Mouse (Mus musculus) heart, adult 2 months (tissue): ENCODE results near the gene Syngap1. TPM values are rescaled to one million over a fixed set of nuclear protein-coding genes. Genes with fewer than 3 reads are reported as not detected.

ENCODE experiments used
- DNase-seq, 2 experiments: peaks; one replicate each; pipeline ENCODE4 v3.0.0; 2021
- H3K27ac ChIP-seq: fragments of 200-600 bp; 2 replicates; pipeline ENCODE4 v1.8.1; 2022
- H3K27me3 ChIP-seq: fragments of 200-500 bp; 2 replicates; pipeline ENCODE4 v1.6.1; 2012; ENCODE audit warnings: mild to moderate bottlenecking, low read length, inconsistent platforms, mixed read lengths; ENCODE audit not compliant: control insufficient read depth, insufficient read depth
- H3K36me3 ChIP-seq: fragments of 200-500 bp; 2 replicates; pipeline ENCODE4 v1.6.1; 2012; ENCODE audit warnings: low read length, inconsistent platforms; ENCODE audit not compliant: control insufficient read depth, insufficient read depth
- H3K4me1 ChIP-seq: fragments of 200-500 bp; 2 replicates; pipeline ENCODE4 v1.6.1; 2011; ENCODE audit warnings: low read length; ENCODE audit not compliant: control insufficient read depth, insufficient read depth
- H3K4me3 ChIP-seq: fragments of 200-600 bp; 2 replicates; pipeline ENCODE4 v1.8.1; 2022
- H3K79me2 ChIP-seq: fragments of 200-500 bp; replicated peaks from 2 replicates; pipeline ENCODE4 v1.6.1; 2012; ENCODE audit warnings: mild to moderate bottlenecking, inconsistent platforms, low read length, moderate library complexity, mixed read lengths; ENCODE audit not compliant: control insufficient read depth, insufficient read depth
- H3K9ac ChIP-seq: fragments of 200-500 bp; 2 replicates; pipeline ENCODE4 v1.6.1; 2012; ENCODE audit warnings: low read depth, mild to moderate bottlenecking, control low read depth, inconsistent platforms, low read length, mixed read lengths
- CTCF ChIP-seq: fragments of 200-600 bp; IDR thresholded peaks from 2 replicates; pipeline ENCODE4 v1.8.1; 2022; ENCODE audit warnings: antibody characterized with exemption, mild to moderate bottlenecking, moderate library complexity
- EP300 ChIP-seq: fragments of 200-500 bp; IDR thresholded peaks from 2 replicates; pipeline ENCODE4 v1.6.1; 2011; ENCODE audit warnings: low read depth, low read length, control low read depth; ENCODE audit not compliant: insufficient read depth
- POLR2A ChIP-seq: fragments of 200-500 bp; IDR thresholded peaks from 2 replicates; pipeline ENCODE4 v1.6.1; 2011; ENCODE audit warnings: mild to moderate bottlenecking, low read depth, low read length, control low read depth; ENCODE audit not compliant: insufficient read depth
- WGBS: fragments of 180-500 bp; shearing (Covaris S2); methylation state at CpG from one replicate; pipeline ENCODE4 v1.1.7; 2018; 5-methylcytosine and 5-hydroxymethylcytosine counted together
- intact Hi-C: fragments of 180-260 bp; cut with DNase I; formaldehyde crosslinking; loops from one replicate; pipeline ENCODE4 v1.15.1; 2025
- polyA plus RNA-seq: library from polyadenylated mRNA; depleted of rRNA; stranded (reverse); fragments of >200 nt; gene quantifications from 2 replicates; pipeline ENCODE4 v1.2.3, GENCODE M21; 2012
- total RNA-seq, 2 experiments: library from RNA; stranded (reverse); gene quantifications; 2 replicates each; pipeline ENCODE4 v1.2.3; 2021

Gene Syngap1
- total and polyA plus RNA-seq, 3 experiments = 4.1 to 9.0 (median 4.2) TPM

GRCm38 (mm10) chr17:26951952-26952877 is 11.2 kb downstream of the Syngap1 start:
- H3K27me3 ChIP-seq = no peaks in the 10 kb centered on the region
- intact Hi-C loops = no loop called here
- no peak overlapping the region for H3K27ac ChIP-seq
- H3K4me1 ChIP-seq = peaks cover 1% of the 10 kb centered on the region
- H3K79me2 ChIP-seq = no peaks in the 10 kb centered on the region
- no peaks in the 10 kb centered on the region for H3K36me3 ChIP-seq
- 30% methylated on average over 23 of the region's 23 CpGs for WGBS
- no peak overlapping the region for H3K9ac ChIP-seq
- H3K4me3 ChIP-seq = peak overlapping the region; percentile 29; the same call in 1 of the 2 replicates
- TF ChIP-seq EP300 = no peak
- TF ChIP-seq POLR2A = no peak
- TF ChIP-seq CTCF = no peak
- DNase-seq = no peak

DNA sequence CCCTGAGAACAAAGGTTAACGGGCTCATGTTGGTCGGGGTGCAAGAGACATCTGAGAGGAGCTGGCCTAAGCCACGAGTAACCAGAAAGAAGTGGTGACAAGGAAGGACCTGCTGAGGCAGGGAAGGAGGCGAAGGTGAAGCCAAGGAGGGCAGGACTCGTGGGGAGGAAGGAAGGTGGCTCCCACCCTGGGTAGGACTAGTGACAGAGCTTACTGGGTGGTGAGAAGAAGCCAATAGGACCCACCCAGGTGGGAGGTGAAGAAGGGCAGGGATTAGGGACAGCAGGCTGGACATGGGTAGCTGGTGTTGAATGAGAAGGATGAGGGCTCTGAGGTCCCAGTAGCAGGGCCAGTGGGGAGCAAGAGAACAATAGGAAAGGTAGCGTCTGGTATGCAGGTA is 12.1 kb downstream of the Syngap1 start:
- 54% methylated on average over 6 of the region's 6 CpGs for WGBS
- TF ChIP-seq POLR2A (no peak), CTCF (no peak), EP300 (no peak)
- Histone ChIP-seq H3K36me3 (no peaks in the 10 kb centered on the region), H3K27me3 (no peaks in the 10 kb centered on the region), H3K79me2 (no peaks in the 10 kb centered on the region), H3K4me3 (no peak overlapping the region), H3K4me1 (no peaks in the 10 kb centered on the region; the same call in 1 of the 2 replicates), H3K9ac (no peak overlapping the region), H3K27ac (peak overlapping the region; percentile 57)
- intact Hi-C loops = no loop called here
- no peak for DNase-seq

DNA sequence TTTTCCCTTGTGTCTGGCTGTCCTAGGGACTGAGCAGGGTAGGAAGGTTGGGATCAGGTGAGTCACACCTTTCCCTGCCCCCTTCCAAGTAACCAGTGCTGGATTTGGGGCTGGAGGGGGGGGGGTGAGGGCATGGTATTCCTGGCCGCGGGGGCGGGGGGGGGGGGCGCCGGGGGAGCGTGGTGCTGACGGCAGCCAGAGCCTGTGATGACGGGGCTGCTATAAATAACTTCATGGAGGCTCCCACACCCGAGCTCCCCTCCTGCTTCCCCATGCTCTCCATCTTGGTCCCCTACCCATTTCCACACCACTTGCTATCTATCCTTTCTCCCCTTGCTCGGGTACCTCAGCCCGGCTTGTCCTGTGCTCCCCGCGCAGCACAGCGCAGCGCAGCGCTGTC is 12.7 kb downstream of the Syngap1 start:
- 21% methylated on average over 16 of the region's 16 CpGs for WGBS
- no peaks in the 10 kb centered on the region for H3K36me3 ChIP-seq
- H3K4me1 ChIP-seq = no peaks in the 10 kb centered on the region; the same call in 1 of the 2 replicates
- peak overlapping the region; percentile 72 for H3K27ac ChIP-seq
- no peaks in the 10 kb centered on the region for H3K27me3 ChIP-seq
- no peaks in the 10 kb centered on the region for H3K79me2 ChIP-seq
- H3K4me3 ChIP-seq = peak overlapping the region; percentile 31
- H3K9ac ChIP-seq = peak overlapping the region; percentile 41
- DNase-seq = no peak
- TF ChIP-seq POLR2A (no peak), EP300 (no peak), CTCF (no peak)
- intact Hi-C loops = no loop called here

- Histone ChIP-seq H3K36me3 (no peaks in the 10 kb centered on the region), H3K9ac (no peak overlapping the region), H3K4me1 (no peaks in the 10 kb centered on the region; the same call in 1 of the 2 replicates), H3K79me2 (no peaks in the 10 kb centered on the region), H3K4me3 (no peak overlapping the region), H3K27me3 (no peaks in the 10 kb centered on the region), H3K27ac (no peak overlapping the region)
- intact Hi-C loops = no loop called here
- no peak for DNase-seq
- WGBS = 74% methylated on average over 5 of the region's 5 CpGs
- TF ChIP-seq CTCF (no peak), POLR2A (no peak)
Measured at GRCm38 (mm10) chr17:26956309-26956708, 15.3 kb downstream of the Syngap1 start.

DNA sequence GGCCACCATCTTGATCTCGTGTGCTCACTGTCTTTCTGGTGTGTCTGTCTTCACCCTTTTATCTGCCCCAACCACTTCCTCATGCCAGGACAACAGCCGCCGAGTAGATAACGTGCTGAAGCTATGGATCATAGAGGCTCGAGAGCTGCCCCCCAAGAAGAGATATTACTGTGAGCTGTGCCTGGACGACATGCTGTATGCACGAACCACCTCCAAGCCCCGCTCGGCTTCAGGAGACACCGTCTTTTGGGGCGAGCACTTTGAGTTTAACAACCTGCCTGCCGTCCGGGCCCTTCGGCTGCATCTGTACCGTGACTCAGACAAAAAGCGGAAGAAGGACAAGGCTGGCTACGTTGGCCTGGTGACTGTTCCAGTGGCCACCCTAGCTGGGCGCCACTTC is 15.8 kb downstream of the Syngap1 start:
- TF ChIP-seq CTCF = no peak
- TF ChIP-seq EP300 = no peak
- no peak for TF ChIP-seq POLR2A
- H3K36me3 ChIP-seq = no peaks in the 10 kb centered on the region
- WGBS = 74% methylated on average over 18 of the region's 18 CpGs

GRCm38 (mm10) chr17:26957872-26958271 is 16.8 kb downstream of the Syngap1 start:
- no peaks in the 10 kb centered on the region for H3K36me3 ChIP-seq
- H3K4me1 ChIP-seq = no peaks in the 10 kb centered on the region
- no peaks in the 10 kb centered on the region for H3K27me3 ChIP-seq
- no peak overlapping the region for H3K4me3 ChIP-seq
- intact Hi-C loops = no loop called here
- H3K27ac ChIP-seq = no peak overlapping the region
- no peak for DNase-seq
- no peaks in the 10 kb centered on the region for H3K79me2 ChIP-seq
- whole genome bisulfite sequencing = 82% methylated on average over 5 of the region's 5 CpGs
- H3K9ac ChIP-seq = no peak overlapping the region
- TF ChIP-seq POLR2A (no peak), CTCF (no peak), EP300 (no peak)

More for the DNA sequence above, 15.8 kb downstream of the Syngap1 start:
- H3K79me2 ChIP-seq = no peaks in the 10 kb centered on the region
- intact Hi-C loops = no loop called here
- no peak overlapping the region for H3K27ac ChIP-seq
- H3K4me3 ChIP-seq = no peak overlapping the region
- no peaks in the 10 kb centered on the region; the same call in 1 of the 2 replicates for H3K4me1 ChIP-seq
- DNase-seq = no peak
- H3K27me3 ChIP-seq = no peaks in the 10 kb centered on the region
- H3K9ac ChIP-seq = no peak overlapping the region
